Mouse (Mus musculus): ENCODE results near the gene Zc3h12d. TPM values are rescaled to one million over a fixed set of nuclear protein-coding genes. Genes with fewer than 3 reads are reported as not detected.

Zc3h12d gene
- polyA plus RNA-seq, 1 experiment from 2014 or later = 0.25 TPM

GRCm38 (mm10) chr10:7844161-7844560, 11.9 kb downstream of the Zc3h12d start:
- 83% methylated on average over 4 of the region's 4 CpGs for whole genome bisulfite sequencing

DNA sequence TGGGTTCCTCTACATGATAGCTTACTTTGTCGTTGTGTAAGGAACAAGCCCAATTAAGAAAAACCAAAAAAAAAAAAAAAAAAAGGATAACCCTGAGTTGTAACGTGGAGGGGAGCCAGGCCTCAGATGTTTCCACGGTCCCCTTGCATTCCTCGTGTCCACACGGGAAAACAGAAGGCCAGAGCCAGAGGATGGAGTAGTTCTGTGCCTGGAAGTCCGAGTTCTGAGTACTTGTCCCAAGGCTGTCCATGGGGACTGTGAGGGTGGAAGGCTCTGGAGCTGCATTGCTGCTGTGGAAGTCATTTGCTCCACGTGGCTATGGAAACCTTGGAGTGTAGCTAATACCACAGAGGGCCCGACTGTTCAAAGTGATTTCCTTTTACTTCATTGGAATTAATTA, 12.9 kb downstream of the Zc3h12d start:
- Histone ChIP-seq H3K27me3 (ENCODE audit: control insufficient read depth, insufficient read depth, low read depth, low read length) (no peaks in the 10 kb centered on the region), H3K27ac (ENCODE audit: low read length) (no peak overlapping the region), H3K4me1 (ENCODE audit: control insufficient read depth, insufficient read depth, low read length) (no peaks in the 10 kb centered on the region), H3K4me3 (ENCODE audit: low read depth, low read length) (no peak overlapping the region), H3K4me2 (ENCODE audit: low read length) (no peak overlapping the region), H3K9ac (ENCODE audit: low read depth, low read length) (no peak overlapping the region), H3K36me3 (ENCODE audit: control insufficient read depth, insufficient read depth, low read length) (no peaks in the 10 kb centered on the region), H3K9me3 (replicated peaks; ENCODE audit: control insufficient read depth, low read length, poor library complexity, severe bottlenecking) (no peaks in the 10 kb centered on the region)
- ATAC-seq = no peak
- WGBS = 80% methylated on average over 8 of the region's 8 CpGs

More at GRCm38 (mm10) chr10:7844161-7844560, 11.9 kb downstream of the Zc3h12d start:
- no peaks in the 10 kb centered on the region for H3K9me3 ChIP-seq (replicated peaks; ENCODE audit: control insufficient read depth, low read length, poor library complexity, severe bottlenecking)
- H3K4me3 ChIP-seq (ENCODE audit: low read depth, low read length) = no peak overlapping the region
- no peaks in the 10 kb centered on the region for H3K27me3 ChIP-seq (ENCODE audit: control insufficient read depth, insufficient read depth, low read depth, low read length)
- no peak overlapping the region for H3K9ac ChIP-seq (ENCODE audit: low read depth, low read length)
- no peaks in the 10 kb centered on the region for H3K4me1 ChIP-seq (ENCODE audit: control insufficient read depth, insufficient read depth, low read length)
- H3K36me3 ChIP-seq (ENCODE audit: control insufficient read depth, insufficient read depth, low read length) = no peaks in the 10 kb centered on the region
- no peak overlapping the region for H3K4me2 ChIP-seq (ENCODE audit: low read length)
- H3K27ac ChIP-seq (ENCODE audit: low read length) = no peak overlapping the region
- no peak for ATAC-seq

DNA sequence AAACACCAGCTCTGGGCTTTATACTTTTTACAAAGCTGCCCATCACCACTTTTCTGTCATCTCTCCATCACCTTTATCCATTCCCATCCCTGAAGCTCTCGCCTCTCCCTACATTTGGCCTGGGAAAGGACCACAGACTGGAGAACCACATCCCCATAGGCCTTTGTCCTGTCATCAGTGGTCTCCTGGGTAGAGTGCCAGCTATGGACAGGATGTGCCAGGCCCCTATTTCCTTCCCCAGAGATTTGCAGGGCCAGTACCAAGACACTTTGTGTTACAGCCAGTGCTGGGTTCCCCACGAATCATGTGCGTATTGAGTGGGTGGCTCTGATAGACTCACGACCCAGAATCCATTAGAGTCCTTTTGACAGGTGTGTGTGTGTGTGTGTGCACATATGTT, 13.7 kb downstream of the Zc3h12d start:
- Histone ChIP-seq H3K4me1 (ENCODE audit: control insufficient read depth, insufficient read depth, low read length) (no peaks in the 10 kb centered on the region), H3K4me3 (ENCODE audit: low read depth, low read length) (no peak overlapping the region), H3K9me3 (replicated peaks; ENCODE audit: control insufficient read depth, low read length, poor library complexity, severe bottlenecking) (no peaks in the 10 kb centered on the region), H3K36me3 (ENCODE audit: control insufficient read depth, insufficient read depth, low read length) (no peaks in the 10 kb centered on the region), H3K27ac (ENCODE audit: low read length) (no peak overlapping the region), H3K27me3 (ENCODE audit: control insufficient read depth, insufficient read depth, low read depth, low read length) (no peaks in the 10 kb centered on the region), H3K9ac (ENCODE audit: low read depth, low read length) (no peak overlapping the region), H3K4me2 (ENCODE audit: low read length) (no peak overlapping the region)
- no peak for ATAC-seq
- 81% methylated on average over 4 of the region's 4 CpGs for WGBS

DNA sequence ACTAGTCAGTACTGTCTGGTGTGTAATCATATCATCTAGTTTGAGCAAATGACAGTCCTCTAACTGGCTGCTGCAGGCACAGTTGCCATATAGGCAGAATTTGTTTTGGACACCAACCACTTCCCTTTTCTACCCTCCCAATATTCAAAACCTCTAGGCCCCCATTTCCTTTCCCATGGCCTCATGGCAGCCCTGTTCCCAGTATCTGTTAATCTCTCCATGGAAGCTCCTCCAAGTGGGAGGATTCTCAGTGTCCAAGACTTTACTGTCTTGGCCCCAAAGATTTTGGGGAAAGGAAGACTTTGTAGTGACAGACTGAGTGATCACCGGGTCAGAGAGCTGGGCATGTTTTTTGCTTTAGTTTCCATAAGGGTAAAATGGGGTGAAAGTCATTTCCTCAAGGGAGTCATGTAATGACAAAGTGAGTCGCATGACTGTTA, 14.9 kb downstream of the Zc3h12d start:
- 77% methylated on average over 2 of the region's 2 CpGs for WGBS
- no peak overlapping the region for H3K27ac ChIP-seq (ENCODE audit: low read length)
- no peak overlapping the region for H3K9ac ChIP-seq (ENCODE audit: low read depth, low read length)
- no peak overlapping the region for H3K4me3 ChIP-seq (ENCODE audit: low read depth, low read length)
- ATAC-seq = no peak
- no peak overlapping the region for H3K4me2 ChIP-seq (ENCODE audit: low read length)
- no peaks in the 10 kb centered on the region for H3K4me1 ChIP-seq (ENCODE audit: control insufficient read depth, insufficient read depth, low read length)
- no peaks in the 10 kb centered on the region for H3K27me3 ChIP-seq (ENCODE audit: control insufficient read depth, insufficient read depth, low read depth, low read length)
- no peaks in the 10 kb centered on the region for H3K36me3 ChIP-seq (ENCODE audit: control insufficient read depth, insufficient read depth, low read length)
- no peaks in the 10 kb centered on the region for H3K9me3 ChIP-seq (replicated peaks; ENCODE audit: control insufficient read depth, low read length, poor library complexity, severe bottlenecking)

GRCm38 (mm10) chr10:7851891-7852290, 19.6 kb downstream of the Zc3h12d start:
- no peak overlapping the region for H3K27ac ChIP-seq (ENCODE audit: low read length)
- H3K27me3 ChIP-seq (ENCODE audit: control insufficient read depth, insufficient read depth, low read depth, low read length) = no peaks in the 10 kb centered on the region
- ATAC-seq = no peak
- H3K9me3 ChIP-seq (replicated peaks; ENCODE audit: control insufficient read depth, low read length, poor library complexity, severe bottlenecking) = no peaks in the 10 kb centered on the region
- no peak overlapping the region for H3K9ac ChIP-seq (ENCODE audit: low read depth, low read length)
- no peak overlapping the region for H3K4me3 ChIP-seq (ENCODE audit: low read depth, low read length)
- WGBS = 74% methylated on average over 3 of the region's 3 CpGs
- H3K4me1 ChIP-seq (ENCODE audit: control insufficient read depth, insufficient read depth, low read length) = no peaks in the 10 kb centered on the region
- H3K4me2 ChIP-seq (ENCODE audit: low read length) = no peak overlapping the region
- no peaks in the 10 kb centered on the region for H3K36me3 ChIP-seq (ENCODE audit: control insufficient read depth, insufficient read depth, low read length)

GRCm38 (mm10) chr10:7860494-7860893, 28.2 kb downstream of the Zc3h12d start:
- no peak overlapping the region for H3K9ac ChIP-seq (ENCODE audit: low read depth, low read length)
- WGBS = 91% methylated on average over 7 of the region's 7 CpGs
- no peak overlapping the region for H3K4me2 ChIP-seq (ENCODE audit: low read length)
- H3K4me1 ChIP-seq (ENCODE audit: control insufficient read depth, insufficient read depth, low read length) = no peaks in the 10 kb centered on the region
- no peak overlapping the region for H3K4me3 ChIP-seq (ENCODE audit: low read depth, low read length)
- no peak for ATAC-seq
- H3K36me3 ChIP-seq (ENCODE audit: control insufficient read depth, insufficient read depth, low read length) = no peaks in the 10 kb centered on the region
- no peaks in the 10 kb centered on the region for H3K27me3 ChIP-seq (ENCODE audit: control insufficient read depth, insufficient read depth, low read depth, low read length)
- H3K27ac ChIP-seq (ENCODE audit: low read length) = no peak overlapping the region
- H3K9me3 ChIP-seq (replicated peaks; ENCODE audit: control insufficient read depth, low read length, poor library complexity, severe bottlenecking) = no peaks in the 10 kb centered on the region

- Histone ChIP-seq H3K27ac (ENCODE audit: low read length) (no peak overlapping the region), H3K9ac (ENCODE audit: low read depth, low read length) (no peak overlapping the region), H3K27me3 (ENCODE audit: control insufficient read depth, insufficient read depth, low read depth, low read length) (no peaks in the 10 kb centered on the region), H3K4me1 (ENCODE audit: control insufficient read depth, insufficient read depth, low read length) (no peaks in the 10 kb centered on the region), H3K36me3 (ENCODE audit: control insufficient read depth, insufficient read depth, low read length) (no peaks in the 10 kb centered on the region), H3K4me3 (ENCODE audit: low read depth, low read length) (no peak overlapping the region), H3K9me3 (replicated peaks; ENCODE audit: control insufficient read depth, low read length, poor library complexity, severe bottlenecking) (no peaks in the 10 kb centered on the region), H3K4me2 (ENCODE audit: low read length) (no peak overlapping the region)
- 87% methylated on average over 14 of the region's 14 CpGs for WGBS
- ATAC-seq = no peak
These were observed 29.1 kb downstream of the Zc3h12d start for GRCm38 (mm10) chr10:7861259-7861936.

DNA sequence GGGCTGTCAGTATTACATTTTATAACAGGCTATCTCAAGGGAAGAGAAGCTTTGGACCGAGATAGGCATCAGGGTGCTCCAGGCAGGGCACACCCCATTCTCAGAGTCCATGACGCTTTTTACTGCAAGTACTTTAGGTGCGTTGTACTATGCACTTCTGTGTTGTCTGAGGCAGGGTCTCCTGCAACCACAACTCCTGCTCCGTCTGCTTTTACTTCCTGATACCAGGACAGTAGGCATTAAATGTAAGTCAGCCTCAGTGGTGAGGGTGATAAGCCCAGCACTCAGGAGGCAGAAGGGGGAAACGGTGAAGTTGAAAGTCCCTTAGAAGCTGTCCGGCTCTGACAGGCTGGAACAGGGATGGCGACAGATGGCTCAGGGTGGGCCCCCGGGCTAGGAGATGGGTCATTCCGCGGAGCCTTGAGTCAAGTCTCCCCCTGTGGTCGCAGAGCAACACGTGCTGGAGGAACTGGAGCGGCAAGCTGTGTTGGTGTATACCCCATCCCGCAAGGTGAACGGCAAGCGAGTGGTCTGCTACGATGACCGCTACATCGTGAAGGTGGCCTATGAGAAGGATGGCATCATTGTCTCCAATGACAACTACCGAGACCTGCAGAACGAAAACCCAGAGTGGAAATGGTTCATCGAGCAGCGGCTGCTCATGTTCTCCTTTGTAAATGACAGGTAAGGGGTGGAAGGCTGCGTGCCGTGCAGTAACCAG, 29.8 kb downstream of the Zc3h12d start:
- peaks cover 2% of the 10 kb centered on the region; the same call in 1 of the 2 replicates for H3K4me1 ChIP-seq (ENCODE audit: control insufficient read depth, insufficient read depth, low read length)
- H3K4me3 ChIP-seq (ENCODE audit: low read depth, low read length) = no peak overlapping the region
- no peak overlapping the region for H3K9ac ChIP-seq (ENCODE audit: low read depth, low read length)
- no peaks in the 10 kb centered on the region for H3K36me3 ChIP-seq (ENCODE audit: control insufficient read depth, insufficient read depth, low read length)
- no peak overlapping the region for H3K4me2 ChIP-seq (ENCODE audit: low read length)
- no peaks in the 10 kb centered on the region for H3K9me3 ChIP-seq (replicated peaks; ENCODE audit: control insufficient read depth, low read length, poor library complexity, severe bottlenecking)
- WGBS = 93% methylated on average over 25 of the region's 25 CpGs
- H3K27me3 ChIP-seq (ENCODE audit: control insufficient read depth, insufficient read depth, low read depth, low read length) = no peaks in the 10 kb centered on the region
- H3K27ac ChIP-seq (ENCODE audit: low read length) = no peak overlapping the region
- ATAC-seq = no peak

DNA sequence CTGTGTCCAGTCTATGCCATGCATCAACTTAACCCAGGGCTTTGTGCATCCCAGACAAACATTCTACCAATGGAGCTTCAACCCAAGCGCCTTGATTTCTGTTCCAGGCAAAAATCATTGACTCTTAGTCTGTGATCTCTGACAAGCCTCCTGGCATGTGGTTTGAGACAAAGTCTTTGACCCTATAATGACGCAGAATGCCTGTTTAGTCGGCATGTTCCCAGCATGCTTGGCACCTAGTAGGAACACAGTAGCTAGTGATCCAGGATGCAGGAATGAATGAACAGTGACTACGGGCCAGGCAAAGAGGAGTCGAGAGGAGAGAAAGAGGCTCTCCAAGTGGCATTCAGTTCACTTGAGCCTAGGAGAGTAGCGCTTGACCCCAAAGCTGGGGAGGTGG, 31.1 kb downstream of the Zc3h12d start:
- ATAC-seq = no peak
- H3K4me2 ChIP-seq (ENCODE audit: low read length) = no peak overlapping the region
- no peak overlapping the region for H3K9ac ChIP-seq (ENCODE audit: low read depth, low read length)
- H3K27me3 ChIP-seq (ENCODE audit: control insufficient read depth, insufficient read depth, low read depth, low read length) = no peaks in the 10 kb centered on the region; the same call in 1 of the 2 replicates
- no peak overlapping the region for H3K4me3 ChIP-seq (ENCODE audit: low read depth, low read length)
- H3K27ac ChIP-seq (ENCODE audit: low read length) = no peak overlapping the region
- no peaks in the 10 kb centered on the region for H3K9me3 ChIP-seq (replicated peaks; ENCODE audit: control insufficient read depth, low read length, poor library complexity, severe bottlenecking)
- no peaks in the 10 kb centered on the region for H3K36me3 ChIP-seq (ENCODE audit: control insufficient read depth, insufficient read depth, low read length)
- 94% methylated on average over 6 of the region's 6 CpGs for WGBS
- H3K4me1 ChIP-seq (ENCODE audit: control insufficient read depth, insufficient read depth, low read length) = peaks cover 4% of the 10 kb centered on the region; the same call in 1 of the 2 replicates
